Mouse (Mus musculus): ENCODE results near the gene Btbd8. TPM values are rescaled to one million over a fixed set of nuclear protein-coding genes. Genes with fewer than 3 reads are reported as not detected.

Btbd8 gene
- total RNA-seq, 2 experiments from 2014 or later: 5.9 to 9.0 TPM

GRCm38 (mm10) chr5:107447977-107448376, 10.2 kb downstream of the Btbd8 start:
- DNase-seq: no peak
- intact Hi-C loops (cut with DNase I): no loop called here

- DNase-seq: no peak
- intact Hi-C loops (cut with DNase I): no loop called here
Measured at GRCm38 (mm10) chr5:107448784-107449183, 11.0 kb downstream of the Btbd8 start.

- no peak for DNase-seq
- intact Hi-C loops (cut with DNase I): no loop called here
Measured at GRCm38 (mm10) chr5:107449620-107450019, 11.8 kb downstream of the Btbd8 start.

- intact Hi-C loops (cut with DNase I): no loop called here
- DNase-seq: no peak
Measured at GRCm38 (mm10) chr5:107450299-107450698, 12.5 kb downstream of the Btbd8 start.

GRCm38 (mm10) chr5:107462147-107463076, 24.6 kb downstream of the Btbd8 start:
- intact Hi-C loops (cut with DNase I): no loop called here
- DNase-seq: no peak

- intact Hi-C loops (cut with DNase I): no loop called here
- DNase-seq: no peak
Measured at GRCm38 (mm10) chr5:107466501-107466900, 28.7 kb downstream of the Btbd8 start.

- intact Hi-C loops (cut with DNase I): no loop called here
- no peak for DNase-seq
Measured at GRCm38 (mm10) chr5:107467098-107467497, 29.3 kb downstream of the Btbd8 start.

GRCm38 (mm10) chr5:107470600-107471329, 33.0 kb downstream of the Btbd8 start:
- intact Hi-C loops (cut with DNase I): no loop called here
- DNase-seq: no peak

- intact Hi-C loops (cut with DNase I): no loop called here
- no peak for DNase-seq
Measured at GRCm38 (mm10) chr5:107480194-107480593, 42.4 kb downstream of the Btbd8 start.

- intact Hi-C loops (cut with DNase I): no loop called here
- DNase-seq: no peak
Measured at GRCm38 (mm10) chr5:107488996-107489395, 51.2 kb downstream of the Btbd8 start.

- intact Hi-C loops (cut with DNase I): no loop called here
- DNase-seq: no peak
Measured at GRCm38 (mm10) chr5:107491036-107491435, 53.2 kb downstream of the Btbd8 start.

- intact Hi-C loops (cut with DNase I): no loop called here
- no peak for DNase-seq
Measured at GRCm38 (mm10) chr5:107492471-107492870, 54.7 kb downstream of the Btbd8 start.

GRCm38 (mm10) chr5:107494759-107495158, 57.0 kb downstream of the Btbd8 start:
- DNase-seq: no peak
- intact Hi-C loops (cut with DNase I): no loop called here

- intact Hi-C loops (cut with DNase I): no loop called here
- DNase-seq: no peak
Measured at GRCm38 (mm10) chr5:107496047-107496446, 58.2 kb downstream of the Btbd8 start.

- intact Hi-C loops (cut with DNase I): no loop called here
- no peak for DNase-seq
Measured at GRCm38 (mm10) chr5:107497519-107498501, 60.0 kb downstream of the Btbd8 start.

- DNase-seq: no peak
- intact Hi-C loops (cut with DNase I): no loop called here
Measured at GRCm38 (mm10) chr5:107498806-107499310, 61.1 kb downstream of the Btbd8 start.

- intact Hi-C loops (cut with DNase I): no loop called here
- DNase-seq: no peak
Measured at GRCm38 (mm10) chr5:107499891-107500535, 62.2 kb downstream of the Btbd8 start.

- no peak for DNase-seq
- intact Hi-C loops (cut with DNase I): no loop called here
Measured at GRCm38 (mm10) chr5:107500741-107501140, 62.9 kb downstream of the Btbd8 start.

GRCm38 (mm10) chr5:107507321-107507720, 69.5 kb downstream of the Btbd8 start, which contains the start of gene Gm42669:
TSS of gene Gm42669 (plus strand) at chr5:107507621.
- DNase-seq: no peak
- intact Hi-C loops (cut with DNase I): no loop called here
